Mouse (Mus musculus) thymus, adult 2 months (tissue): ENCODE data around the gene Fcrl6.

ENCODE experiments used
- CTCF ChIP-seq: fragments of 200-500 bp; IDR thresholded peaks from 2 replicates; pipeline ENCODE4 v1.5.1; 2012; ENCODE audit warnings: mild to moderate bottlenecking, control low read depth, low read length, moderate library complexity, borderline replicate concordance; ENCODE audit not compliant: control insufficient read depth, poor library complexity, insufficient read depth; ENCODE audit errors: extremely low read depth
- POLR2A ChIP-seq: fragments of 200-500 bp; IDR thresholded peaks from 2 replicates; pipeline ENCODE4 v1.6.1; 2012; ENCODE audit warnings: mild to moderate bottlenecking, low read length, control low read depth, moderate library complexity; ENCODE audit not compliant: control insufficient read depth, poor library complexity, insufficient read depth; ENCODE audit errors: extremely low read depth

- TF ChIP-seq CTCF = no peak
- no peak for TF ChIP-seq POLR2A
Observed at GRCm38 (mm10) chr1:172567758-172568157, 34.6 kb downstream of the Fcrl6 start.
